Mouse (Mus musculus) lung, postnatal 0 days (tissue): Measurements from ENCODE around the gene Fhit.

Experiments used
- CTCF ChIP-seq: IDR thresholded peaks from 2 replicates; pipeline ENCODE4 v1.5.1; 2016; ENCODE audit warnings: antibody characterized with exemption, mild to moderate bottlenecking
- EP300 ChIP-seq: IDR thresholded peaks from 2 replicates; pipeline ENCODE4 v1.6.1; 2016; ENCODE audit warnings: antibody characterized with exemption, mild to moderate bottlenecking, control low read depth

DNA sequence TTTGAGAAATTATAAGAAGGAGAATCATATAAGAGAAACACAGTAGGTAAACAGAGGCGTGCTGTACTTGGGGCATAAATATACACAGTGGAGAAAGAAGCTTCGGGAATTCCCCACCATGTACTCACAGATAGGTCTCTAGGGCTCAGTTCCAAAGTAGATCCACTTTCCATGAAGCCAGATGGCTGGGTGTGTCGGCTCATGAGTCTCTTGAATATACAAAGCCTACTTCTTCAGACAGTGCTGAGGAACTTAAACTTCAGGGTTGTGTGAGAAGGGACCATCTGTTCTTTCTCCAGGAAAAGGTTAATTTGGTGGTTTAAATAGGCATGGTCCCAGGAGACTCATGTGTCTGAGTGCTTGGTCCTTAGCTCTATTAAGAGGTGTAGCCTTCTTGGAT, 1617.5 kb downstream of the Fhit start:
- TF ChIP-seq CTCF: no peak
- TF ChIP-seq EP300: no peak
